Mouse (Mus musculus) liver, embryonic 15.5 days (tissue): Measurements from ENCODE around the gene Gsto1. TPM values are rescaled to one million over a fixed set of nuclear protein-coding genes. Genes with fewer than 3 reads are reported as not detected.
"Not testable (repeated sequence)": the region's sequence is repeated elsewhere in the genome, so short reads cannot be mapped to it uniquely, and the experiment has no call there.

Experiments used
- ATAC-seq: fragments of 200-750 bp; cut with Nextera tagmentation; 2 replicates; pipeline ENCODE4 v1.8.0; 2017; ENCODE audit warnings: moderate number of reproducible peaks, mild to moderate bottlenecking, moderate library complexity; ENCODE audit not compliant: insufficient read depth
- H3K27ac ChIP-seq: fragments of 300-500 bp; sonication (generic); replicated peaks from 2 replicates; pipeline ENCODE4 v1.5.1; 2015; ENCODE audit warnings: mild to moderate bottlenecking, inconsistent platforms
- H3K27me3 ChIP-seq: fragments of 300-500 bp; sonication (generic); 2 replicates; pipeline ENCODE4 v1.6.1; 2015; ENCODE audit warnings: mild to moderate bottlenecking, inconsistent platforms
- H3K36me3 ChIP-seq: fragments of 300-500 bp; sonication (generic); replicated peaks from 2 replicates; pipeline ENCODE4 v1.6.1; 2015; ENCODE audit warnings: moderate library complexity, mild to moderate bottlenecking, inconsistent platforms
- H3K4me1 ChIP-seq: fragments of 300-500 bp; sonication (generic); replicated peaks from 2 replicates; pipeline ENCODE4 v1.6.1; 2015; ENCODE audit warnings: inconsistent platforms
- H3K4me2 ChIP-seq: fragments of 300-500 bp; sonication (generic); 2 replicates; pipeline ENCODE4 v1.6.1; 2015; ENCODE audit warnings: moderate library complexity, mild to moderate bottlenecking, inconsistent platforms
- H3K4me3 ChIP-seq: fragments of 300-500 bp; sonication (generic); replicated peaks from 2 replicates; pipeline ENCODE4 v1.5.1; 2015; ENCODE audit warnings: mild to moderate bottlenecking, inconsistent platforms
- H3K9ac ChIP-seq: fragments of 300-500 bp; sonication (generic); 2 replicates; pipeline ENCODE4 v1.6.1; 2015; ENCODE audit warnings: moderate library complexity, mild to moderate bottlenecking, inconsistent platforms
- H3K9me3 ChIP-seq: fragments of 300-500 bp; sonication (generic); replicated peaks from 2 replicates; pipeline ENCODE4 v1.6.1; 2016; ENCODE audit warnings: inconsistent platforms
- WGBS: fragments of 180-500 bp; shearing (Covaris S2); methylation state at CpG from one replicate; pipeline ENCODE4 v1.1.7; 2015; ENCODE audit warnings: mixed read lengths; ENCODE audit not compliant: insufficient replicate concordance; 5-methylcytosine and 5-hydroxymethylcytosine counted together
- polyA plus RNA-seq: library from polyadenylated mRNA; unstranded; fragments of >200 nt; fragmentation: Nextera tagmentation; extraction: Ambion mirVana; gene quantifications from 2 replicates; pipeline ENCODE4 v1.2.1, GENCODE M21; 2015

Gene Gsto1
- polyA plus RNA-seq, 1 experiment from 2014 or later: 122 TPM

- Histone ChIP-seq H3K36me3 (no peaks in the 10 kb centered on the region), H3K9me3 (no peaks in the 10 kb centered on the region), H3K9ac (no peak overlapping the region), H3K4me3 (no peak overlapping the region), H3K27ac (no peak overlapping the region), H3K4me1 (peaks cover 9% of the 10 kb centered on the region; the same call in 1 of the 2 replicates), H3K4me2 (no peak overlapping the region), H3K27me3 (peaks cover 37% of the 10 kb centered on the region)
- 57% methylated on average over 5 of the region's 5 CpGs for WGBS
- ATAC-seq: no peak
Measured at GRCm38 (mm10) chr19:47834614-47835013, 20.2 kb upstream of the Gsto1 start.

- H3K36me3 ChIP-seq: no peaks in the 10 kb centered on the region
- H3K4me1 ChIP-seq: peaks cover 9% of the 10 kb centered on the region; the same call in 1 of the 2 replicates
- peaks cover 37% of the 10 kb centered on the region for H3K27me3 ChIP-seq
- WGBS: 59% methylated on average over 7 of the region's 7 CpGs
- H3K9me3 ChIP-seq: no peaks in the 10 kb centered on the region
- no peak overlapping the region for H3K4me3 ChIP-seq
- H3K9ac ChIP-seq: no peak overlapping the region
- no peak overlapping the region for H3K4me2 ChIP-seq
- H3K27ac ChIP-seq: no peak overlapping the region
- ATAC-seq: no peak
Measured at GRCm38 (mm10) chr19:47835776-47836175, 19.0 kb upstream of the Gsto1 start.

GRCm38 (mm10) chr19:47836701-47837526, 17.9 kb upstream of the Gsto1 start:
- peaks cover 37% of the 10 kb centered on the region for H3K27me3 ChIP-seq
- H3K27ac ChIP-seq: no peak overlapping the region
- no peak overlapping the region for H3K9ac ChIP-seq
- peaks cover 9% of the 10 kb centered on the region; the same call in 1 of the 2 replicates for H3K4me1 ChIP-seq
- peak overlapping the region; percentile 31 for H3K4me3 ChIP-seq
- 4% methylated on average over 49 of the region's 49 CpGs for WGBS
- peak overlapping the region; percentile 65 for H3K4me2 ChIP-seq
- H3K9me3 ChIP-seq: no peaks in the 10 kb centered on the region
- no peak for ATAC-seq
- no peaks in the 10 kb centered on the region for H3K36me3 ChIP-seq

GRCm38 (mm10) chr19:47837527-47837901, 17.3 kb upstream of the Gsto1 start:
- WGBS: 2% methylated on average over 6 of the region's 6 CpGs
- Histone ChIP-seq H3K4me1 (peaks cover 9% of the 10 kb centered on the region; the same call in 1 of the 2 replicates), H3K27me3 (peaks cover 37% of the 10 kb centered on the region), H3K27ac (no peak overlapping the region), H3K36me3 (no peaks in the 10 kb centered on the region), H3K4me2 (peak overlapping the region; percentile 65), H3K9me3 (no peaks in the 10 kb centered on the region), H3K4me3 (peak overlapping the region; percentile 31), H3K9ac (no peak overlapping the region)
- no peak for ATAC-seq

GRCm38 (mm10) chr19:47841234-47841633, 13.5 kb upstream of the Gsto1 start:
- peaks cover 27% of the 10 kb centered on the region for H3K27me3 ChIP-seq
- not testable (repeated sequence) for H3K9ac ChIP-seq, H3K4me3 ChIP-seq, H3K9me3 ChIP-seq, H3K27ac ChIP-seq, H3K4me2 ChIP-seq, H3K4me1 ChIP-seq, ATAC-seq, H3K36me3 ChIP-seq
- WGBS: 37% methylated on average over 15 of the region's 15 CpGs

- no peak overlapping the region for H3K9ac ChIP-seq
- peaks cover 12% of the 10 kb centered on the region for H3K27me3 ChIP-seq
- WGBS: 80% methylated on average over 3 of the region's 3 CpGs
- H3K9me3 ChIP-seq: no peaks in the 10 kb centered on the region
- no peaks in the 10 kb centered on the region for H3K36me3 ChIP-seq
- H3K4me2 ChIP-seq: no peak overlapping the region
- no peak overlapping the region for H3K27ac ChIP-seq
- no peak overlapping the region for H3K4me3 ChIP-seq
- peaks cover 10% of the 10 kb centered on the region for H3K4me1 ChIP-seq
- no peak for ATAC-seq
Measured at GRCm38 (mm10) chr19:47849735-47850134, 5.0 kb upstream of the Gsto1 start.

- not testable (repeated sequence) for H3K4me2 ChIP-seq, H3K36me3 ChIP-seq, H3K9me3 ChIP-seq, H3K4me3 ChIP-seq, H3K27ac ChIP-seq, ATAC-seq, H3K9ac ChIP-seq
- H3K27me3 ChIP-seq: peaks cover 12% of the 10 kb centered on the region
- WGBS: 59% methylated on average over 3 of the region's 3 CpGs
- peaks cover 24% of the 10 kb centered on the region for H3K4me1 ChIP-seq
Measured at GRCm38 (mm10) chr19:47852131-47852530, 2.6 kb upstream of the Gsto1 start.

- H3K4me2 ChIP-seq: no peak overlapping the region
- no peak overlapping the region for H3K27ac ChIP-seq
- 57% methylated on average over 3 of the region's 3 CpGs for WGBS
- peaks cover 24% of the 10 kb centered on the region for H3K4me1 ChIP-seq
- H3K36me3 ChIP-seq: peaks cover 8% of the 10 kb centered on the region; the same call in 1 of the 2 replicates
- H3K4me3 ChIP-seq: no peak overlapping the region
- ATAC-seq: no peak
- H3K9ac ChIP-seq: no peak overlapping the region
- H3K9me3 ChIP-seq: no peaks in the 10 kb centered on the region
- H3K27me3 ChIP-seq: peaks cover 12% of the 10 kb centered on the region
Measured at GRCm38 (mm10) chr19:47853053-47853452, 1.7 kb upstream of the Gsto1 start.

GRCm38 (mm10) chr19:47853951-47854795, 597 bp upstream of the Gsto1 start:
- Histone ChIP-seq H3K4me1 (peaks cover 24% of the 10 kb centered on the region), H3K27ac (no peak overlapping the region), H3K27me3 (peaks cover 12% of the 10 kb centered on the region), H3K9me3 (no peaks in the 10 kb centered on the region), H3K4me3 (peak overlapping the region; percentile 58), H3K36me3 (peaks cover 17% of the 10 kb centered on the region; the same call in 1 of the 2 replicates), H3K4me2 (peak overlapping the region; percentile 78), H3K9ac (no peak overlapping the region)
- WGBS: 29% methylated on average over 13 of the region's 13 CpGs
- peak; percentile 63 for ATAC-seq

- 75% methylated on average over 18 of the region's 18 CpGs for WGBS
- no peak for ATAC-seq
- no peak overlapping the region for H3K4me2 ChIP-seq
- H3K9ac ChIP-seq: no peak overlapping the region
- no peak overlapping the region for H3K4me3 ChIP-seq
- H3K4me1 ChIP-seq: peaks cover 24% of the 10 kb centered on the region
- H3K9me3 ChIP-seq: no peaks in the 10 kb centered on the region
- peaks cover 34% of the 10 kb centered on the region for H3K36me3 ChIP-seq
- H3K27me3 ChIP-seq: peaks cover 12% of the 10 kb centered on the region
- H3K27ac ChIP-seq: no peak overlapping the region
Measured at GRCm38 (mm10) chr19:47857957-47858942, 3.5 kb downstream of the Gsto1 start.
